Mouse (Mus musculus) heart, embryonic 11.5 days (tissue): ENCODE measurements around the gene Cacna1d. TPM values are rescaled to one million over a fixed set of nuclear protein-coding genes. Genes with fewer than 3 reads are reported as not detected.

ENCODE experiments used
- ATAC-seq: fragments of 200-750 bp; cut with Nextera tagmentation; replicated peaks from 2 replicates; pipeline ENCODE4 v1.8.0; 2017; ENCODE audit warnings: moderate library complexity; ENCODE audit not compliant: insufficient number of reproducible peaks, low FRiP score, low TSS enrichment
- H3K27ac ChIP-seq: fragments of 300-500 bp; sonication (generic); 2 replicates; pipeline ENCODE4 v1.5.1; 2014; ENCODE audit warnings: mild to moderate bottlenecking, low read depth, low read length
- H3K27me3 ChIP-seq: fragments of 300-500 bp; sonication (generic); 2 replicates; pipeline ENCODE4 v1.6.1; 2014; ENCODE audit warnings: mild to moderate bottlenecking, low read length, mixed read lengths; ENCODE audit not compliant: control insufficient read depth, insufficient read depth
- H3K36me3 ChIP-seq: fragments of 300-500 bp; sonication (generic); 2 replicates; pipeline ENCODE4 v1.6.1; 2014; ENCODE audit warnings: mild to moderate bottlenecking, low read length, moderate library complexity, mixed read lengths; ENCODE audit not compliant: control insufficient read depth, insufficient read depth
- H3K4me1 ChIP-seq: fragments of 300-500 bp; sonication (generic); 2 replicates; pipeline ENCODE4 v1.6.1; 2014; ENCODE audit warnings: low read length; ENCODE audit not compliant: control insufficient read depth, insufficient read depth
- H3K4me2 ChIP-seq: fragments of 300-500 bp; sonication (generic); 2 replicates; pipeline ENCODE4 v1.6.1; 2014; ENCODE audit warnings: mild to moderate bottlenecking, moderate library complexity
- H3K4me3 ChIP-seq: fragments of 300-500 bp; sonication (generic); 2 replicates; pipeline ENCODE4 v1.5.1; 2014; ENCODE audit warnings: low read depth, low read length
- H3K9ac ChIP-seq: fragments of 300-500 bp; sonication (generic); 2 replicates; pipeline ENCODE4 v1.6.1; 2014; ENCODE audit warnings: mild to moderate bottlenecking, low read depth, low read length, moderate library complexity
- H3K9me3 ChIP-seq: fragments of 300-500 bp; sonication (generic); replicated peaks from 2 replicates; pipeline ENCODE4 v1.6.1; 2016; ENCODE audit warnings: low read length; ENCODE audit not compliant: control insufficient read depth
- WGBS: fragments of 180-500 bp; shearing (Covaris S2); extraction: QIAGEN DNeasy Blood & Tissue Kit; methylation state at CpG from one replicate; pipeline ENCODE4 v1.1.7; 2014; ENCODE audit not compliant: insufficient replicate concordance; 5-methylcytosine and 5-hydroxymethylcytosine counted together
- polyA plus RNA-seq: library from polyadenylated mRNA; unstranded; fragments of >200 nt; fragmentation: Nextera tagmentation; extraction: Ambion mirVana; gene quantifications from 2 replicates; pipeline ENCODE4 v1.2.1, GENCODE M21; 2014

The Cacna1d gene
- polyA plus RNA-seq, 1 experiment from 2014 or later, result 17.5 TPM

GRCm38 (mm10) chr14:30019375-30019774 lies 471.9 kb downstream of the Cacna1d start:
- no peak for ATAC-seq

GRCm38 (mm10) chr14:30018846-30019245 lies 472.4 kb downstream of the Cacna1d start:
- Histone ChIP-seq H3K4me2 (no peak overlapping the region), H3K27ac (no peak overlapping the region), H3K4me1 (no peaks in the 10 kb centered on the region), H3K4me3 (no peak overlapping the region), H3K27me3 (no peaks in the 10 kb centered on the region), H3K9ac (no peak overlapping the region), H3K36me3 (no peaks in the 10 kb centered on the region), H3K9me3 (no peaks in the 10 kb centered on the region)
- WGBS, result 88% methylated on average over 6 of the region's 6 CpGs
- no peak for ATAC-seq

More at GRCm38 (mm10) chr14:30019375-30019774, 471.9 kb downstream of the Cacna1d start:
- no peaks in the 10 kb centered on the region for H3K36me3 ChIP-seq
- H3K9ac ChIP-seq, result no peak overlapping the region
- WGBS, result 90% methylated on average over 8 of the region's 8 CpGs
- H3K9me3 ChIP-seq, result no peaks in the 10 kb centered on the region
- no peak overlapping the region for H3K27ac ChIP-seq
- H3K4me2 ChIP-seq, result no peak overlapping the region
- H3K4me1 ChIP-seq, result no peaks in the 10 kb centered on the region
- no peaks in the 10 kb centered on the region for H3K27me3 ChIP-seq
- H3K4me3 ChIP-seq, result no peak overlapping the region

- Histone ChIP-seq H3K9ac (no peak overlapping the region), H3K4me1 (no peaks in the 10 kb centered on the region), H3K4me3 (no peak overlapping the region), H3K27me3 (no peaks in the 10 kb centered on the region), H3K36me3 (no peaks in the 10 kb centered on the region), H3K9me3 (no peaks in the 10 kb centered on the region), H3K4me2 (no peak overlapping the region), H3K27ac (no peak overlapping the region)
- WGBS, result 87% methylated on average over 4 of the region's 4 CpGs
- ATAC-seq, result no peak
Measured at GRCm38 (mm10) chr14:30018463-30018801, 472.8 kb downstream of the Cacna1d start.

- no peak overlapping the region for H3K4me2 ChIP-seq
- no peak overlapping the region for H3K27ac ChIP-seq
- H3K4me1 ChIP-seq, result no peaks in the 10 kb centered on the region
- no peak overlapping the region for H3K4me3 ChIP-seq
- ATAC-seq, result no peak
- H3K36me3 ChIP-seq, result no peaks in the 10 kb centered on the region
- H3K9ac ChIP-seq, result no peak overlapping the region
- 79% methylated on average over 8 of the region's 8 CpGs for WGBS
- H3K27me3 ChIP-seq, result no peaks in the 10 kb centered on the region
- H3K9me3 ChIP-seq, result no peaks in the 10 kb centered on the region
Measured at GRCm38 (mm10) chr14:30017794-30018462, 473.3 kb downstream of the Cacna1d start.

GRCm38 (mm10) chr14:30016666-30017065 lies 474.6 kb downstream of the Cacna1d start:
- Histone ChIP-seq H3K27ac (no peak overlapping the region), H3K9ac (no peak overlapping the region), H3K27me3 (no peaks in the 10 kb centered on the region), H3K36me3 (no peaks in the 10 kb centered on the region), H3K4me3 (no peak overlapping the region), H3K4me1 (no peaks in the 10 kb centered on the region), H3K4me2 (no peak overlapping the region), H3K9me3 (no peaks in the 10 kb centered on the region)
- no peak for ATAC-seq
- WGBS, result 85% methylated on average over 5 of the region's 5 CpGs

GRCm38 (mm10) chr14:30015008-30015407 lies 476.2 kb downstream of the Cacna1d start:
- no peak for ATAC-seq
- Histone ChIP-seq H3K4me2 (no peak overlapping the region), H3K4me3 (no peak overlapping the region), H3K4me1 (no peaks in the 10 kb centered on the region), H3K36me3 (no peaks in the 10 kb centered on the region), H3K27me3 (peaks cover 9% of the 10 kb centered on the region), H3K27ac (no peak overlapping the region), H3K9me3 (no peaks in the 10 kb centered on the region), H3K9ac (no peak overlapping the region)
- 56% methylated on average over 1 of the region's 1 CpGs for WGBS

- 72% methylated on average over 10 of the region's 10 CpGs for WGBS
- no peak overlapping the region for H3K27ac ChIP-seq
- no peaks in the 10 kb centered on the region for H3K9me3 ChIP-seq
- ATAC-seq, result no peak
- H3K4me1 ChIP-seq, result no peaks in the 10 kb centered on the region
- H3K4me2 ChIP-seq, result no peak overlapping the region
- H3K27me3 ChIP-seq, result peaks cover 13% of the 10 kb centered on the region
- H3K4me3 ChIP-seq, result no peak overlapping the region
- no peak overlapping the region for H3K9ac ChIP-seq
- no peaks in the 10 kb centered on the region for H3K36me3 ChIP-seq
Measured at GRCm38 (mm10) chr14:30014487-30014886, 476.8 kb downstream of the Cacna1d start.

- no peak for ATAC-seq
- WGBS, result 80% methylated on average over 10 of the region's 10 CpGs
- Histone ChIP-seq H3K4me1 (no peaks in the 10 kb centered on the region), H3K4me2 (no peak overlapping the region), H3K9ac (no peak overlapping the region), H3K4me3 (no peak overlapping the region), H3K36me3 (no peaks in the 10 kb centered on the region), H3K9me3 (no peaks in the 10 kb centered on the region), H3K27me3 (peaks cover 30% of the 10 kb centered on the region), H3K27ac (no peak overlapping the region)
Measured at GRCm38 (mm10) chr14:30011886-30012560, 479.2 kb downstream of the Cacna1d start.
